Mouse (Mus musculus): ENCODE results near the gene Tdrd9. TPM values are rescaled to one million over a fixed set of nuclear protein-coding genes. Genes with fewer than 3 reads are reported as not detected.
"Not testable (repeated sequence)": the region's sequence is repeated elsewhere in the genome, so short reads cannot be mapped to it uniquely, and the experiment has no call there.

Tdrd9 gene
- total RNA-seq, 2 experiments from 2014 or later: not detected

GRCm38 (mm10) chr12:112024581-112025310 is 53.4 kb downstream of the Tdrd9 start:
- ATAC-seq (replicated peaks; ENCODE audit: poor library complexity, severe bottlenecking): no peak

GRCm38 (mm10) chr12:112025457-112025856 is 54.1 kb downstream of the Tdrd9 start:
- no peak for ATAC-seq (replicated peaks; ENCODE audit: poor library complexity, severe bottlenecking)

GRCm38 (mm10) chr12:112025907-112026645 is 54.7 kb downstream of the Tdrd9 start:
- no peak for ATAC-seq (replicated peaks; ENCODE audit: poor library complexity, severe bottlenecking)

GRCm38 (mm10) chr12:112027408-112027807 is 56.0 kb downstream of the Tdrd9 start:
- ATAC-seq (replicated peaks; ENCODE audit: poor library complexity, severe bottlenecking): no peak

GRCm38 (mm10) chr12:112033409-112033975 is 62.1 kb downstream of the Tdrd9 start:
- ATAC-seq (replicated peaks; ENCODE audit: poor library complexity, severe bottlenecking): no peak

GRCm38 (mm10) chr12:112035341-112036100 is 64.2 kb downstream of the Tdrd9 start:
- ATAC-seq (replicated peaks; ENCODE audit: poor library complexity, severe bottlenecking): not testable (repeated sequence)

GRCm38 (mm10) chr12:112038441-112038840 is 67.1 kb downstream of the Tdrd9 start:
- no peak for ATAC-seq (replicated peaks; ENCODE audit: poor library complexity, severe bottlenecking)

GRCm38 (mm10) chr12:112039169-112039568 is 67.8 kb downstream of the Tdrd9 start:
- no peak for ATAC-seq (replicated peaks; ENCODE audit: poor library complexity, severe bottlenecking)

GRCm38 (mm10) chr12:112042681-112043080 is 71.3 kb downstream of the Tdrd9 start:
- ATAC-seq (replicated peaks; ENCODE audit: poor library complexity, severe bottlenecking): no peak

GRCm38 (mm10) chr12:112077651-112078050 is 106.3 kb downstream of the Tdrd9 start:
- ATAC-seq (replicated peaks; ENCODE audit: poor library complexity, severe bottlenecking): peak; percentile 72

GRCm38 (mm10) chr12:112079911-112080310 is 108.6 kb downstream of the Tdrd9 start:
- no peak for ATAC-seq (replicated peaks; ENCODE audit: poor library complexity, severe bottlenecking)

GRCm38 (mm10) chr12:112080911-112081310 is 109.6 kb downstream of the Tdrd9 start:
- ATAC-seq (replicated peaks; ENCODE audit: poor library complexity, severe bottlenecking): no peak

GRCm38 (mm10) chr12:112082241-112082640 is 110.9 kb downstream of the Tdrd9 start:
- ATAC-seq (replicated peaks; ENCODE audit: poor library complexity, severe bottlenecking): no peak

- ATAC-seq (replicated peaks; ENCODE audit: poor library complexity, severe bottlenecking): no peak
Measured at GRCm38 (mm10) chr12:112086250-112086649, 114.9 kb downstream of the Tdrd9 start.

GRCm38 (mm10) chr12:112086726-112087125 is 115.4 kb downstream of the Tdrd9 start:
- ATAC-seq (replicated peaks; ENCODE audit: poor library complexity, severe bottlenecking): no peak

- no peak for ATAC-seq (replicated peaks; ENCODE audit: poor library complexity, severe bottlenecking)
Measured at GRCm38 (mm10) chr12:112088609-112089324, 117.4 kb downstream of the Tdrd9 start.

GRCm38 (mm10) chr12:112091054-112091453 is 119.7 kb downstream of the Tdrd9 start:
- ATAC-seq (replicated peaks; ENCODE audit: poor library complexity, severe bottlenecking): peak; percentile 89

- ATAC-seq (replicated peaks; ENCODE audit: poor library complexity, severe bottlenecking): no peak
Measured at GRCm38 (mm10) chr12:112094261-112094880, 123.0 kb downstream of the Tdrd9 start.

- ATAC-seq (replicated peaks; ENCODE audit: poor library complexity, severe bottlenecking): peak; percentile 27
Measured at GRCm38 (mm10) chr12:112096051-112096732, 124.8 kb downstream of the Tdrd9 start.
